Mouse (Mus musculus) hindbrain, embryonic 13.5 days (tissue): ENCODE data around the gene Agap1. TPM values are rescaled to one million over a fixed set of nuclear protein-coding genes. Genes with fewer than 3 reads are reported as not detected.

Experiments
- ATAC-seq: fragments of 200-750 bp; cut with Nextera tagmentation; 2 replicates; pipeline ENCODE4 v1.8.0; 2017; ENCODE audit warnings: moderate TSS enrichment; ENCODE audit not compliant: low FRiP score
- H3K27ac ChIP-seq: fragments of 300-500 bp; sonication (generic); 2 replicates; pipeline ENCODE4 v1.5.1; 2015; ENCODE audit warnings: inconsistent platforms, mild to moderate bottlenecking, moderate library complexity
- H3K27me3 ChIP-seq: fragments of 300-500 bp; sonication (generic); 2 replicates; pipeline ENCODE4 v1.6.1; 2015; ENCODE audit warnings: mild to moderate bottlenecking, inconsistent platforms
- H3K36me3 ChIP-seq: fragments of 300-500 bp; sonication (generic); 2 replicates; pipeline ENCODE4 v1.6.1; 2015; ENCODE audit warnings: mild to moderate bottlenecking, inconsistent platforms
- H3K4me1 ChIP-seq: fragments of 300-500 bp; sonication (generic); replicated peaks from 2 replicates; pipeline ENCODE4 v1.6.1; 2015; ENCODE audit warnings: inconsistent platforms
- H3K4me2 ChIP-seq: fragments of 300-500 bp; sonication (generic); 2 replicates; pipeline ENCODE4 v1.6.1; 2015; ENCODE audit warnings: inconsistent platforms, mild to moderate bottlenecking, moderate library complexity
- H3K4me3 ChIP-seq: fragments of 300-500 bp; sonication (generic); 2 replicates; pipeline ENCODE4 v1.5.1; 2015; ENCODE audit warnings: mild to moderate bottlenecking, inconsistent platforms
- H3K9ac ChIP-seq: fragments of 300-500 bp; sonication (generic); 2 replicates; pipeline ENCODE4 v1.6.1; 2015; ENCODE audit warnings: mild to moderate bottlenecking, inconsistent platforms
- H3K9me3 ChIP-seq: fragments of 300-500 bp; sonication (generic); 2 replicates; pipeline ENCODE4 v1.6.1; 2016; ENCODE audit warnings: inconsistent platforms
- WGBS: fragments of 180-500 bp; shearing (Covaris S2); methylation state at CpG from one replicate; pipeline ENCODE4 v1.1.7; 2015; 5-methylcytosine and 5-hydroxymethylcytosine counted together
- polyA plus RNA-seq: library from polyadenylated mRNA; unstranded; fragments of >200 nt; fragmentation: Nextera tagmentation; extraction: Ambion mirVana; gene quantifications from 2 replicates; pipeline ENCODE4 v1.2.1, GENCODE M21; 2015

Agap1 gene
- polyA plus RNA-seq, 1 experiment from 2014 or later: 51.3 TPM

- Histone ChIP-seq H3K4me2 (no peak overlapping the region), H3K4me3 (no peak overlapping the region), H3K27me3 (peaks cover 59% of the 10 kb centered on the region), H3K9me3 (no peaks in the 10 kb centered on the region), H3K36me3 (peaks cover 19% of the 10 kb centered on the region), H3K4me1 (peaks cover 65% of the 10 kb centered on the region), H3K9ac (no peak overlapping the region), H3K27ac (0 out of 2 replicates have a peak overlapping the region, but pooled peaks have one; percentile 9)
- WGBS: 86% methylated on average over 5 of the region's 5 CpGs
- no peak for ATAC-seq
Measured at GRCm38 (mm10) chr1:89701162-89701730, 246.6 kb downstream of the Agap1 start.

- H3K27ac ChIP-seq: peak overlapping the region; percentile 40; the same call in 1 of the 2 replicates
- H3K9ac ChIP-seq: no peak overlapping the region; the same call in 1 of the 2 replicates
Measured at GRCm38 (mm10) chr1:89703294-89703693, 248.7 kb downstream of the Agap1 start.

GRCm38 (mm10) chr1:89705670-89706069 is 251.1 kb downstream of the Agap1 start:
- no peaks in the 10 kb centered on the region for H3K9me3 ChIP-seq
- no peak overlapping the region for H3K4me2 ChIP-seq
- peaks cover 80% of the 10 kb centered on the region for H3K4me1 ChIP-seq
- 0 out of 2 replicates have a peak overlapping the region, but pooled peaks have one; percentile 18 for H3K27ac ChIP-seq
- peaks cover 38% of the 10 kb centered on the region for H3K27me3 ChIP-seq
- no peak overlapping the region for H3K9ac ChIP-seq
- peaks cover 19% of the 10 kb centered on the region for H3K36me3 ChIP-seq
- WGBS: 92% methylated on average over 6 of the region's 6 CpGs
- no peak for ATAC-seq
- no peak overlapping the region for H3K4me3 ChIP-seq

More at GRCm38 (mm10) chr1:89703294-89703693, 248.7 kb downstream of the Agap1 start:
- no peak for ATAC-seq
- H3K4me2 ChIP-seq: no peak overlapping the region
- peaks cover 18% of the 10 kb centered on the region for H3K36me3 ChIP-seq
- H3K4me3 ChIP-seq: no peak overlapping the region
- peaks cover 48% of the 10 kb centered on the region for H3K27me3 ChIP-seq
- no peaks in the 10 kb centered on the region for H3K9me3 ChIP-seq
- WGBS: 10% methylated on average over 13 of the region's 13 CpGs
- peaks cover 81% of the 10 kb centered on the region for H3K4me1 ChIP-seq

- Histone ChIP-seq H3K4me2 (no peak overlapping the region), H3K4me3 (no peak overlapping the region), H3K36me3 (peaks cover 14% of the 10 kb centered on the region), H3K27me3 (peaks cover 31% of the 10 kb centered on the region), H3K4me1 (peaks cover 69% of the 10 kb centered on the region), H3K9me3 (no peaks in the 10 kb centered on the region), H3K9ac (no peak overlapping the region), H3K27ac (no peak overlapping the region)
- WGBS: 71% methylated on average over 2 of the region's 2 CpGs
- no peak for ATAC-seq
Measured at GRCm38 (mm10) chr1:89706862-89707261, 252.3 kb downstream of the Agap1 start.

- no peak for ATAC-seq
- no peak overlapping the region for H3K4me2 ChIP-seq
- peak overlapping the region; percentile 25; the same call in 1 of the 2 replicates for H3K27ac ChIP-seq
- peaks cover 26% of the 10 kb centered on the region for H3K27me3 ChIP-seq
- no peak overlapping the region for H3K9ac ChIP-seq
- no peaks in the 10 kb centered on the region for H3K9me3 ChIP-seq
- 36% methylated on average over 15 of the region's 15 CpGs for WGBS
- H3K4me1 ChIP-seq: peaks cover 66% of the 10 kb centered on the region
- H3K36me3 ChIP-seq: peaks cover 18% of the 10 kb centered on the region
- H3K4me3 ChIP-seq: no peak overlapping the region
Measured at GRCm38 (mm10) chr1:89707756-89708480, 253.3 kb downstream of the Agap1 start.

- Histone ChIP-seq H3K9ac (no peak overlapping the region), H3K27me3 (peaks cover 29% of the 10 kb centered on the region), H3K4me3 (no peak overlapping the region), H3K27ac (no peak overlapping the region; the same call in 1 of the 2 replicates), H3K4me2 (no peak overlapping the region), H3K36me3 (peaks cover 22% of the 10 kb centered on the region), H3K9me3 (no peaks in the 10 kb centered on the region), H3K4me1 (peaks cover 67% of the 10 kb centered on the region)
- 58% methylated on average over 5 of the region's 5 CpGs for WGBS
- no peak for ATAC-seq
Measured at GRCm38 (mm10) chr1:89709824-89710223, 255.2 kb downstream of the Agap1 start.

- Histone ChIP-seq H3K4me1 (peaks cover 66% of the 10 kb centered on the region), H3K4me3 (no peak overlapping the region), H3K36me3 (peaks cover 15% of the 10 kb centered on the region), H3K9me3 (no peaks in the 10 kb centered on the region), H3K4me2 (no peak overlapping the region), H3K27me3 (0 out of 2 replicates have a peak, but pooled peaks cover 12% of the 10 kb centered on the region), H3K27ac (no peak overlapping the region), H3K9ac (peak overlapping the region; percentile 19; the same call in 1 of the 2 replicates)
- WGBS: 47% methylated on average over 5 of the region's 5 CpGs
- ATAC-seq: no peak
Measured at GRCm38 (mm10) chr1:89713681-89714080, 259.1 kb downstream of the Agap1 start.

GRCm38 (mm10) chr1:89714165-89714980 is 259.8 kb downstream of the Agap1 start:
- no peaks in the 10 kb centered on the region for H3K9me3 ChIP-seq
- no peak overlapping the region for H3K4me2 ChIP-seq
- H3K4me1 ChIP-seq: peaks cover 68% of the 10 kb centered on the region
- H3K4me3 ChIP-seq: no peak overlapping the region
- ATAC-seq: 0 out of 2 replicates have a peak, but pooled peaks have one; percentile 31
- 41% methylated on average over 18 of the region's 18 CpGs for WGBS
- peaks cover 9% of the 10 kb centered on the region for H3K36me3 ChIP-seq
- no peak overlapping the region; the same call in 1 of the 2 replicates for H3K27ac ChIP-seq
- peak overlapping the region; percentile 19; the same call in 1 of the 2 replicates for H3K9ac ChIP-seq
- 0 out of 2 replicates have a peak, but pooled peaks cover 12% of the 10 kb centered on the region for H3K27me3 ChIP-seq

- Histone ChIP-seq H3K4me1 (peaks cover 59% of the 10 kb centered on the region), H3K4me2 (no peak overlapping the region), H3K9ac (no peak overlapping the region), H3K36me3 (peaks cover 9% of the 10 kb centered on the region; the same call in 1 of the 2 replicates), H3K4me3 (no peak overlapping the region), H3K27ac (no peak overlapping the region), H3K9me3 (no peaks in the 10 kb centered on the region), H3K27me3 (0 out of 2 replicates have a peak, but pooled peaks cover 6% of the 10 kb centered on the region)
- WGBS: 87% methylated on average over 2 of the region's 2 CpGs
- no peak for ATAC-seq
Measured at GRCm38 (mm10) chr1:89716234-89716633, 261.6 kb downstream of the Agap1 start.

GRCm38 (mm10) chr1:89717100-89717499 is 262.5 kb downstream of the Agap1 start:
- Histone ChIP-seq H3K9me3 (no peaks in the 10 kb centered on the region), H3K27me3 (0 out of 2 replicates have a peak, but pooled peaks cover 6% of the 10 kb centered on the region), H3K4me2 (no peak overlapping the region), H3K4me1 (peaks cover 60% of the 10 kb centered on the region), H3K27ac (no peak overlapping the region), H3K9ac (no peak overlapping the region), H3K4me3 (no peak overlapping the region), H3K36me3 (peaks cover 7% of the 10 kb centered on the region; the same call in 1 of the 2 replicates)
- no peak for ATAC-seq
- WGBS: 94% methylated on average over 4 of the region's 4 CpGs

- H3K4me2 ChIP-seq: no peak overlapping the region
- ATAC-seq: 0 out of 2 replicates have a peak, but pooled peaks have one; percentile 23
- peaks cover 54% of the 10 kb centered on the region for H3K4me1 ChIP-seq
- no peaks in the 10 kb centered on the region for H3K36me3 ChIP-seq
- WGBS: 50% methylated on average over 7 of the region's 7 CpGs
- no peak overlapping the region for H3K4me3 ChIP-seq
- H3K9me3 ChIP-seq: no peaks in the 10 kb centered on the region
- H3K27me3 ChIP-seq: no peaks in the 10 kb centered on the region
- 0 out of 2 replicates have a peak overlapping the region, but pooled peaks have one; percentile 1 for H3K27ac ChIP-seq
- peak overlapping the region; percentile 24; the same call in 1 of the 2 replicates for H3K9ac ChIP-seq
Measured at GRCm38 (mm10) chr1:89718782-89719403, 264.3 kb downstream of the Agap1 start.
